Mouse (Mus musculus) midbrain, embryonic 14.5 days (tissue): ENCODE data around the gene Ppp1r2. TPM values are rescaled to one million over a fixed set of nuclear protein-coding genes. Genes with fewer than 3 reads are reported as not detected.
A peak's percentile ranks its signal among the peaks of the same experiment; 100 is the strongest.

Experiments used
- ATAC-seq: fragments of 200-750 bp; cut with Nextera tagmentation; 2 replicates; pipeline ENCODE4 v1.8.0; 2017; ENCODE audit warnings: moderate number of reproducible peaks, moderate library complexity; ENCODE audit not compliant: low FRiP score, low TSS enrichment
- DNase-seq: peaks from one replicate; pipeline ENCODE4 v3.0.0-alpha.2; 2015
- H3K27ac ChIP-seq: fragments of 300-500 bp; sonication (generic); replicated peaks from 2 replicates; pipeline ENCODE4 v1.5.1; 2014; ENCODE audit warnings: mild to moderate bottlenecking, low read depth, low read length, moderate library complexity
- H3K27me3 ChIP-seq: fragments of 300-500 bp; sonication (generic); 2 replicates; pipeline ENCODE4 v1.6.1; 2014; ENCODE audit warnings: low read length, control low read depth, mixed read lengths; ENCODE audit not compliant: control insufficient read depth, insufficient read depth
- H3K36me3 ChIP-seq: fragments of 300-500 bp; sonication (generic); 2 replicates; pipeline ENCODE4 v1.6.1; 2014; ENCODE audit warnings: low read length, control low read depth; ENCODE audit not compliant: control insufficient read depth, insufficient read depth
- H3K4me1 ChIP-seq: fragments of 300-500 bp; sonication (generic); 2 replicates; pipeline ENCODE4 v1.6.1; 2014; ENCODE audit warnings: mild to moderate bottlenecking, antibody characterized with exemption, low read length, control low read depth; ENCODE audit not compliant: control insufficient read depth, insufficient read depth
- H3K4me2 ChIP-seq: fragments of 300-500 bp; sonication (generic); 2 replicates; pipeline ENCODE4 v1.6.1; 2014; ENCODE audit warnings: mild to moderate bottlenecking, low read length, moderate library complexity
- H3K4me3 ChIP-seq: fragments of 300-500 bp; sonication (generic); replicated peaks from 2 replicates; pipeline ENCODE4 v1.5.1; 2014; ENCODE audit warnings: low read depth, low read length
- H3K9ac ChIP-seq: fragments of 300-500 bp; sonication (generic); replicated peaks from 2 replicates; pipeline ENCODE4 v1.6.1; 2014; ENCODE audit warnings: mild to moderate bottlenecking, low read length, moderate library complexity
- H3K9me3 ChIP-seq: fragments of 300-500 bp; sonication (generic); 2 replicates; pipeline ENCODE4 v1.6.1; 2016; ENCODE audit warnings: low read length, control low read depth, mixed read lengths; ENCODE audit not compliant: control insufficient read depth
- WGBS: fragments of 180-500 bp; shearing (Covaris S2); extraction: QIAGEN DNeasy Blood & Tissue Kit; methylation state at CpG from one replicate; pipeline ENCODE4 v1.1.7; 2014; 5-methylcytosine and 5-hydroxymethylcytosine counted together
- polyA plus RNA-seq: library from polyadenylated mRNA; unstranded; fragments of >200 nt; fragmentation: Nextera tagmentation; extraction: Ambion mirVana; gene quantifications from 2 replicates; pipeline ENCODE4 v1.2.1, GENCODE M21; 2014

Ppp1r2 gene
- polyA plus RNA-seq, 1 experiment from 2014 or later, result 100 TPM

- no peak for DNase-seq
- no peaks in the 10 kb centered on the region for H3K9me3 ChIP-seq
- no peak overlapping the region for H3K27ac ChIP-seq
- no peaks in the 10 kb centered on the region for H3K4me1 ChIP-seq
- 95% methylated on average over 4 of the region's 4 CpGs for WGBS
- no peak for ATAC-seq
- no peaks in the 10 kb centered on the region for H3K27me3 ChIP-seq
- no peak overlapping the region for H3K4me3 ChIP-seq
- H3K4me2 ChIP-seq, result no peak overlapping the region
- no peak overlapping the region for H3K9ac ChIP-seq
- H3K36me3 ChIP-seq, result no peaks in the 10 kb centered on the region
These were observed 5.1 kb upstream of the Ppp1r2 start for GRCm38 (mm10) chr16:31280176-31280575.

- Histone ChIP-seq H3K36me3 (no peaks in the 10 kb centered on the region), H3K4me3 (no peak overlapping the region), H3K27me3 (no peaks in the 10 kb centered on the region), H3K4me1 (peaks cover 6% of the 10 kb centered on the region), H3K27ac (no peak overlapping the region), H3K9ac (no peak overlapping the region), H3K9me3 (no peaks in the 10 kb centered on the region), H3K4me2 (no peak overlapping the region)
- DNase-seq (no peak), ATAC-seq (no peak)
- WGBS, result 79% methylated on average over 6 of the region's 6 CpGs
These were observed 3.5 kb upstream of the Ppp1r2 start for GRCm38 (mm10) chr16:31278581-31278980.

- no peaks in the 10 kb centered on the region for H3K27me3 ChIP-seq
- H3K4me1 ChIP-seq, result peaks cover 11% of the 10 kb centered on the region
- H3K9ac ChIP-seq, result no peak overlapping the region
- DNase-seq (no peak), ATAC-seq (no peak)
- 71% methylated on average over 2 of the region's 2 CpGs for WGBS
- H3K4me3 ChIP-seq, result no peak overlapping the region
- H3K9me3 ChIP-seq, result no peaks in the 10 kb centered on the region
- no peaks in the 10 kb centered on the region for H3K36me3 ChIP-seq
- no peak overlapping the region for H3K4me2 ChIP-seq
- no peak overlapping the region for H3K27ac ChIP-seq
These were observed 3.0 kb upstream of the Ppp1r2 start for GRCm38 (mm10) chr16:31278081-31278480.

GRCm38 (mm10) chr16:31276962-31277361, 1.9 kb upstream of the Ppp1r2 start:
- Histone ChIP-seq H3K4me2 (no peak overlapping the region), H3K4me3 (no peak overlapping the region), H3K9ac (no peak overlapping the region), H3K27ac (no peak overlapping the region), H3K4me1 (peaks cover 21% of the 10 kb centered on the region), H3K27me3 (no peaks in the 10 kb centered on the region), H3K9me3 (no peaks in the 10 kb centered on the region), H3K36me3 (no peaks in the 10 kb centered on the region)
- 91% methylated on average over 7 of the region's 7 CpGs for WGBS
- ATAC-seq, result no peak
- no peak for DNase-seq

GRCm38 (mm10) chr16:31276539-31276938, 1.5 kb upstream of the Ppp1r2 start:
- H3K27ac ChIP-seq, result no peak overlapping the region
- H3K4me1 ChIP-seq, result peaks cover 21% of the 10 kb centered on the region
- no peaks in the 10 kb centered on the region for H3K36me3 ChIP-seq
- no peak overlapping the region for H3K4me3 ChIP-seq
- ATAC-seq (no peak), DNase-seq (no peak)
- H3K27me3 ChIP-seq, result no peaks in the 10 kb centered on the region
- 71% methylated on average over 7 of the region's 7 CpGs for WGBS
- no peak overlapping the region for H3K9ac ChIP-seq
- no peaks in the 10 kb centered on the region for H3K9me3 ChIP-seq
- no peak overlapping the region for H3K4me2 ChIP-seq

GRCm38 (mm10) chr16:31274084-31274483, 993 bp downstream of the Ppp1r2 start:
- WGBS, result 4% methylated on average over 6 of the region's 6 CpGs
- no peak for DNase-seq
- Histone ChIP-seq H3K27ac (no peak overlapping the region), H3K4me2 (peak overlapping the region; percentile 82), H3K9me3 (no peaks in the 10 kb centered on the region), H3K4me3 (peak overlapping the region; percentile 80), H3K36me3 (no peaks in the 10 kb centered on the region), H3K4me1 (peaks cover 21% of the 10 kb centered on the region), H3K27me3 (no peaks in the 10 kb centered on the region), H3K9ac (peak overlapping the region; percentile 94)
- no peak for ATAC-seq

- Histone ChIP-seq H3K27me3 (no peaks in the 10 kb centered on the region), H3K4me3 (no peak overlapping the region)
These were observed 8.4 kb downstream of the Ppp1r2 start for GRCm38 (mm10) chr16:31266692-31267091.

GRCm38 (mm10) chr16:31256151-31256550, 18.9 kb downstream of the Ppp1r2 start:
- DNase-seq, result no peak
- Histone ChIP-seq H3K9me3 (no peaks in the 10 kb centered on the region), H3K9ac (no peak overlapping the region), H3K4me2 (no peak overlapping the region), H3K36me3 (peaks cover 61% of the 10 kb centered on the region), H3K27me3 (no peaks in the 10 kb centered on the region), H3K27ac (no peak overlapping the region), H3K4me3 (no peak overlapping the region), H3K4me1 (no peaks in the 10 kb centered on the region)
- ATAC-seq, result no peak
- WGBS, result 81% methylated on average over 2 of the region's 2 CpGs

More at GRCm38 (mm10) chr16:31266692-31267091, 8.4 kb downstream of the Ppp1r2 start:
- Histone ChIP-seq H3K9me3 (no peaks in the 10 kb centered on the region), H3K36me3 (peaks cover 9% of the 10 kb centered on the region), H3K4me2 (no peak overlapping the region), H3K4me1 (no peaks in the 10 kb centered on the region), H3K9ac (no peak overlapping the region), H3K27ac (no peak overlapping the region)
- DNase-seq (no peak), ATAC-seq (no peak)
- 91% methylated on average over 2 of the region's 2 CpGs for WGBS

GRCm38 (mm10) chr16:31255685-31256084, 19.4 kb downstream of the Ppp1r2 start:
- no peak for DNase-seq
- Histone ChIP-seq H3K9ac (no peak overlapping the region), H3K4me3 (no peak overlapping the region), H3K27ac (no peak overlapping the region), H3K27me3 (no peaks in the 10 kb centered on the region), H3K4me1 (no peaks in the 10 kb centered on the region), H3K4me2 (no peak overlapping the region), H3K36me3 (peaks cover 57% of the 10 kb centered on the region), H3K9me3 (no peaks in the 10 kb centered on the region)
- no peak for ATAC-seq
- 61% methylated on average over 3 of the region's 3 CpGs for WGBS
